Mouse (Mus musculus): ENCODE measurements around the gene Col25a1. TPM values are rescaled to one million over a fixed set of nuclear protein-coding genes. Genes with fewer than 3 reads are reported as not detected.

The Col25a1 gene
- polyA plus RNA-seq, 1 experiment, result 0.85 TPM

DNA sequence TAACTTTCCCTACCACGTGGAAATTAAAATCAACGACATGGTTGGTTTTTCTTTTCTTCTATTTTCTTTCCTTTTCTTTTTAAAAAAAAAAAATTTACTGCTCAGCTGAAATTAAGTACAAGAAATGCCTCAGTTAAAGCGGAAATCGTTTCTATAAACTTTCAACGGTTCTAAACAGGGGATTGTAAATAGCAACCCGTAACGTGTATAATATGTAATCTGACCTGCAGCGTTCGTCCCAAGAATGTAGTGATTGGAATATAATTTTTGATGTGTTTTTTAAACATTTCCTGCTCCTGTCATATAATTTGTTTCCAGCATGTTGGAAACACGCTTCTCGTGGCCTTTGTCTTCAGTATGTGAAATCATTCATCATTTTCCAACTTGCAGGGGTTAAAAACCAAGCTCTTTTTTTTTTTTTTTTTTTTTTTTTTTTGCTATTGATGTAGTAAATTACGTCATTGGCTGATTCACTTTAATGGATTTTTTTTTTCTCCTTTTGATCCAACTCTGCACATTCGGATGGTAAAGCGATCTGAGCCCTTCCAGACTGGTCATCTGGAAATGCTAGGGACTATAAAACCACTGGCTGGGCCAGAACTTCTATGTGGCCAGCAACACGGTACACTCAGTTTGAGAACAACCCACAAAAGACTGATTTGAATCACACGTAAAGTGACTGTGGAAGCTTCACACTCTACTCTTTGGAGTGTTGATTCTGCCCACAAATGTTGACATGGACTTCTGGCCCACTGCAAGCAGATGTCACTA is 393.3 kb downstream of the Col25a1 start:
- no peak overlapping the region for H3K9ac ChIP-seq (ENCODE audit: low read depth, poor library complexity, severe bottlenecking)
- no peaks in the 10 kb centered on the region for H3K4me1 ChIP-seq (ENCODE audit: control insufficient read depth, insufficient read depth, low read length)
- H3K27ac ChIP-seq (ENCODE audit: insufficient read depth, low read length), result no peak overlapping the region
- H3K27me3 ChIP-seq (ENCODE audit: control insufficient read depth, insufficient read depth, low read length, poor library complexity, severe bottlenecking), result no peaks in the 10 kb centered on the region
- no peaks in the 10 kb centered on the region for H3K9me3 ChIP-seq (replicated peaks; ENCODE audit: control insufficient read depth, insufficient read depth, low read length, poor library complexity, severe bottlenecking)
- no peak overlapping the region for H3K4me3 ChIP-seq (ENCODE audit: low read depth, low read length)
- TF ChIP-seq EP300 (IDR thresholded peaks at IDR 0.05; ENCODE audit: insufficient read depth, low read depth, low read length) (no peak), CTCF (IDR thresholded peaks at IDR 0.05; ENCODE audit: low read depth, low read length) (no peak), POLR2A (IDR thresholded peaks at IDR 0.05; ENCODE audit: insufficient read depth, low read length) (no peak)
- no peaks in the 10 kb centered on the region for H3K36me3 ChIP-seq (ENCODE audit: control insufficient read depth, insufficient read depth, low read length, poor library complexity, severe bottlenecking)

DNA sequence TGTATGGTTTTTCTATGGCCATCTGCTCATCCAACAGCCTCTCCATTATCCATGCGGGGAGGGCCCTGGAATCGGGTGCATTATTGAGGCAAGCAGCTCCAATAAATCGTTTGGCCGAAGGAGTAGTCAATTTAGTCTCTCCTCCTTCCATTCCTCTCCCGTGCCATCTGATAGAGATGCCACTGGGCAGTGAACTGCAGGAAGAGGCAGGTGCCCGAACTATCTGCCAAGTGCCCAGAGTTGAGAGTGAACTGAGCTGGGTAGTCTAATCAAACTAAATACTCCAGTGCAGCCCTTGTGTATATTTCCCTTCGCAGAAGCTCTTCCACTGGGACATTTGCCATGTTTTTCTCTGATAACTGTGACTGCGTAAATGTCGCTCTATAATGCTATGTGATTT is 403.7 kb downstream of the Col25a1 start:
- TF ChIP-seq POLR2A (IDR thresholded peaks at IDR 0.05; ENCODE audit: insufficient read depth, low read length), result no peak
- TF ChIP-seq EP300 (IDR thresholded peaks at IDR 0.05; ENCODE audit: insufficient read depth, low read depth, low read length), result no peak
- TF ChIP-seq CTCF (IDR thresholded peaks at IDR 0.05; ENCODE audit: low read depth, low read length), result no peak
- H3K4me3 ChIP-seq (ENCODE audit: low read depth, low read length), result no peak overlapping the region
- H3K36me3 ChIP-seq (ENCODE audit: control insufficient read depth, insufficient read depth, low read length, poor library complexity, severe bottlenecking), result no peaks in the 10 kb centered on the region
- H3K27me3 ChIP-seq (ENCODE audit: control insufficient read depth, insufficient read depth, low read length, poor library complexity, severe bottlenecking), result peaks cover 2% of the 10 kb centered on the region; the same call in 1 of the 2 replicates
- H3K9me3 ChIP-seq (replicated peaks; ENCODE audit: control insufficient read depth, insufficient read depth, low read length, poor library complexity, severe bottlenecking), result no peaks in the 10 kb centered on the region
- no peaks in the 10 kb centered on the region for H3K4me1 ChIP-seq (ENCODE audit: control insufficient read depth, insufficient read depth, low read length)
- no peak overlapping the region for H3K27ac ChIP-seq (ENCODE audit: insufficient read depth, low read length)
- H3K9ac ChIP-seq (ENCODE audit: low read depth, poor library complexity, severe bottlenecking), result no peak overlapping the region

DNA sequence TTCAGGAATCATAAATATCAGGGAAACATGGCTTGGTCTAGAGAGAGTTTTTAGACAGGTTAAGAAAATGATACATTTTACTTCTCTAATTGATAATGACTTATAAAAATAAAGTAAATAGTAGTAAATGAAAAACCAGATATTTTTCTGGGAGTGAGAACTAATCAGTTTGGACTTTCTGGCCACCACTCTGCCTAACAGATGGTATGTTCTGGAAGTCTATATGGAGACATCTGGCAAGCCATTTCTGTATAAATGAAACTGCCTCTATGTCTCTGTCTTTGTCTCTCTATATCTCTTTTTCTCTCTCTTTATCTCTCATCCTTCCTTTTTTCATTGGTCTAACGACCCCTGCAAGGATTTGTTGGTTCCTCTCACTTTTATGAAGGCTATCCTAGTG is 410.2 kb downstream of the Col25a1 start:
- H3K27me3 ChIP-seq (ENCODE audit: control insufficient read depth, insufficient read depth, low read length, poor library complexity, severe bottlenecking), result peaks cover 2% of the 10 kb centered on the region; the same call in 1 of the 2 replicates
- TF ChIP-seq POLR2A (IDR thresholded peaks at IDR 0.05; ENCODE audit: insufficient read depth, low read length), result no peak
- TF ChIP-seq CTCF (IDR thresholded peaks at IDR 0.05; ENCODE audit: low read depth, low read length), result no peak
- no peak for TF ChIP-seq EP300 (IDR thresholded peaks at IDR 0.05; ENCODE audit: insufficient read depth, low read depth, low read length)
- H3K36me3 ChIP-seq (ENCODE audit: control insufficient read depth, insufficient read depth, low read length, poor library complexity, severe bottlenecking), result no peaks in the 10 kb centered on the region
- no peaks in the 10 kb centered on the region for H3K9me3 ChIP-seq (replicated peaks; ENCODE audit: control insufficient read depth, insufficient read depth, low read length, poor library complexity, severe bottlenecking)
- no peak overlapping the region for H3K27ac ChIP-seq (ENCODE audit: insufficient read depth, low read length)
- H3K9ac ChIP-seq (ENCODE audit: low read depth, poor library complexity, severe bottlenecking), result no peak overlapping the region
- no peak overlapping the region for H3K4me3 ChIP-seq (ENCODE audit: low read depth, low read length)
- no peaks in the 10 kb centered on the region for H3K4me1 ChIP-seq (ENCODE audit: control insufficient read depth, insufficient read depth, low read length)

DNA sequence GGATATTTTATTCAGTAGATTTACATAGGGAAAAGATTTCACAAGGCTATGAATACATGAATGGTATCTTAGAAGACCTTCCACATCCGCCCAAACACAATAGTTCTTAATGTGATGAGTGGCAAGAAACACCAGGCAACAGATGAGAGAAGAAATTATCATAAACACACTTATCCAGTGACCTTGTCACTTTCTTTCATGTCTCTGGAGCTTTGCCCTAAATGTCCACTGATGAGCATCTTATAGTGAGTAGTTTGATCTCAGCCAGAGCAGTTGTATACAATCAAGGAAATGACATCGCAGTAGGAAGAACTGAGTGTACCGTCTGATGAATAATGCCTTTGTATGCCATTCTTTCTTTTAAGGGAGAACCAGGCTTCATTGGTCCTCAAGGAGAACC is 414.7 kb downstream of the Col25a1 start:
- no peaks in the 10 kb centered on the region for H3K36me3 ChIP-seq (ENCODE audit: control insufficient read depth, insufficient read depth, low read length, poor library complexity, severe bottlenecking)
- no peak overlapping the region for H3K4me3 ChIP-seq (ENCODE audit: low read depth, low read length)
- H3K9ac ChIP-seq (ENCODE audit: low read depth, poor library complexity, severe bottlenecking), result no peak overlapping the region
- TF ChIP-seq CTCF (IDR thresholded peaks at IDR 0.05; ENCODE audit: low read depth, low read length), result no peak
- no peak for TF ChIP-seq EP300 (IDR thresholded peaks at IDR 0.05; ENCODE audit: insufficient read depth, low read depth, low read length)
- no peak for TF ChIP-seq POLR2A (IDR thresholded peaks at IDR 0.05; ENCODE audit: insufficient read depth, low read length)
- no peaks in the 10 kb centered on the region for H3K9me3 ChIP-seq (replicated peaks; ENCODE audit: control insufficient read depth, insufficient read depth, low read length, poor library complexity, severe bottlenecking)
- H3K27me3 ChIP-seq (ENCODE audit: control insufficient read depth, insufficient read depth, low read length, poor library complexity, severe bottlenecking), result no peaks in the 10 kb centered on the region
- H3K4me1 ChIP-seq (ENCODE audit: control insufficient read depth, insufficient read depth, low read length), result no peaks in the 10 kb centered on the region
- no peak overlapping the region for H3K27ac ChIP-seq (ENCODE audit: insufficient read depth, low read length)

DNA sequence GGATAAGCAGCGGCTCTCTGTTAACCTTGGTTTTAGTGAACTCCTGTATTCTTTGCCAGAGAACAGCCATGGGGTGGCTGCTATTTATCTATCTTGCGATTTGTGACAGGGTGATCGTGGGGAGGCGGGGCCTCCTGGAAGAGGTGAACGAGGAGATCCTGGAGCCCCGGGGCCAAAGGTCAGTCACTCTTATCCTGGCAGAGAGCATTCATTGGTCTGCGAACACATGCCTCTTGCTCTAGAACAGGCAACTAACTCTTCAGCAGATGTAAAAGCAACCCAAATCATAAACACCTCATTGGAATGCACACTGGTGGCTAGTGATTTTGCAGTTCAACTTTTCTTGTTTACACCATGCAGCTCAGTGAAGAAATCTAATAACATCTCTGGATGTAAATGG is 417.8 kb downstream of the Col25a1 start:
- no peaks in the 10 kb centered on the region for H3K4me1 ChIP-seq (ENCODE audit: control insufficient read depth, insufficient read depth, low read length)
- no peaks in the 10 kb centered on the region for H3K36me3 ChIP-seq (ENCODE audit: control insufficient read depth, insufficient read depth, low read length, poor library complexity, severe bottlenecking)
- TF ChIP-seq CTCF (IDR thresholded peaks at IDR 0.05; ENCODE audit: low read depth, low read length), result no peak
- TF ChIP-seq EP300 (IDR thresholded peaks at IDR 0.05; ENCODE audit: insufficient read depth, low read depth, low read length), result no peak
- TF ChIP-seq POLR2A (IDR thresholded peaks at IDR 0.05; ENCODE audit: insufficient read depth, low read length), result no peak
- H3K27me3 ChIP-seq (ENCODE audit: control insufficient read depth, insufficient read depth, low read length, poor library complexity, severe bottlenecking), result no peaks in the 10 kb centered on the region
- no peak overlapping the region for H3K27ac ChIP-seq (ENCODE audit: insufficient read depth, low read length)
- H3K9ac ChIP-seq (ENCODE audit: low read depth, poor library complexity, severe bottlenecking), result no peak overlapping the region
- H3K4me3 ChIP-seq (ENCODE audit: low read depth, low read length), result no peak overlapping the region
- no peaks in the 10 kb centered on the region for H3K9me3 ChIP-seq (replicated peaks; ENCODE audit: control insufficient read depth, insufficient read depth, low read length, poor library complexity, severe bottlenecking)

DNA sequence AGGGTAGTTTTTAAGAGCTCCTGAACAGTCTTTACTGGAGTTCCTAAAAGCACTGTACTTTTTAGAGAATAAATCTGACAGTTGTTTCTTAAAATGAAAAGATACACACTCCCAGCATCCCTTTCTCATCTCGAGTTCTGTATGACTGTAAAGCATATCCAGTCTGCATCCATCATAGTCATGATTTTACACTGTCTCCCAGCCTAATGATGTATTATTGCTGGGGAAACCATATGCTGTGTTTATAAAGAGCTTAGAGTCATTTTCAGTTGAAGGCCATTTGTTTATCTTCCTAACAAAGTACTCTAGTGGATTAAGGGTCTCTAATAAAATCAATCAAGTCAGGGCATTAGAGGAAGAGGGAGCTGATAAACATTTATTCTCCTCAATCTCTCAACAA is 425.0 kb downstream of the Col25a1 start:
- no peaks in the 10 kb centered on the region for H3K36me3 ChIP-seq (ENCODE audit: control insufficient read depth, insufficient read depth, low read length, poor library complexity, severe bottlenecking)
- no peaks in the 10 kb centered on the region for H3K27me3 ChIP-seq (ENCODE audit: control insufficient read depth, insufficient read depth, low read length, poor library complexity, severe bottlenecking)
- TF ChIP-seq POLR2A (IDR thresholded peaks at IDR 0.05; ENCODE audit: insufficient read depth, low read length) (no peak), EP300 (IDR thresholded peaks at IDR 0.05; ENCODE audit: insufficient read depth, low read depth, low read length) (no peak), CTCF (IDR thresholded peaks at IDR 0.05; ENCODE audit: low read depth, low read length) (no peak)
- no peak overlapping the region for H3K9ac ChIP-seq (ENCODE audit: low read depth, poor library complexity, severe bottlenecking)
- H3K4me3 ChIP-seq (ENCODE audit: low read depth, low read length), result no peak overlapping the region
- no peaks in the 10 kb centered on the region for H3K4me1 ChIP-seq (ENCODE audit: control insufficient read depth, insufficient read depth, low read length)
- no peak overlapping the region for H3K27ac ChIP-seq (ENCODE audit: insufficient read depth, low read length)
- no peaks in the 10 kb centered on the region for H3K9me3 ChIP-seq (replicated peaks; ENCODE audit: control insufficient read depth, insufficient read depth, low read length, poor library complexity, severe bottlenecking)

Data from ES-Bruce4 (cell line).